Mouse (Mus musculus): ENCODE measurements around the gene Neurl4. TPM values are rescaled to one million over a fixed set of nuclear protein-coding genes. Genes with fewer than 3 reads are reported as not detected.

Gene Neurl4
- polyA plus RNA-seq, 1 experiment from 2014 or later, result 14.3 TPM

- Histone ChIP-seq H3K27ac (no peak overlapping the region), H3K4me3 (no peak overlapping the region), H3K36me3 (replicated peaks) (no peaks in the 10 kb centered on the region), H3K27me3 (ENCODE audit: poor library complexity, severe bottlenecking) (peaks cover 34% of the 10 kb centered on the region), H3K9me3 (no peaks in the 10 kb centered on the region), H3K4me1 (peaks cover 36% of the 10 kb centered on the region)
- WGBS, result 53% methylated on average over 3 of the region's 3 CpGs
- no peak for DNase-seq (ENCODE audit: extremely low spot score, low spot score)
Measured at GRCm38 (mm10) chr11:69932254-69932653, 31.4 kb downstream of the Neurl4 start.

DNA sequence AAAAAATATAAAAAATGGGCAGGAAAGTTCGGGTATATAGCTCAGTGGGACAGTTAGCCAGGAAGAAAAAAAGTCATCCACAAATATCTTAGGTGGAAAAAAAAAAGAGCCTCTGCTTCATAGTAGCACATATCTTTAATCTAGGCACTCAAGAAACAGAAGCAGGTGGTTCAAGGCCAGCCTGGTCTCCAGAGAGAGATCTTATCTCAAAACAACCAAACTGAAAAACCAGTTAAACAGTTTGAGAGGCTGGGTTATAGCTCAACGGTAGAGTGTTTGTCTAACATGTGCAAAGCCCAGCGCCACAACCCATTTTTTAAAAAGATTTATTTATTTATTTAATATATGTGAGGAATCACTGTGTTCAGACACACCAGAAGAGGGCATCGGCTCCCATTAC is 32.2 kb downstream of the Neurl4 start:
- Histone ChIP-seq H3K4me1 (peaks cover 42% of the 10 kb centered on the region), H3K27ac (no peak overlapping the region), H3K36me3 (replicated peaks) (no peaks in the 10 kb centered on the region), H3K27me3 (ENCODE audit: poor library complexity, severe bottlenecking) (peaks cover 42% of the 10 kb centered on the region), H3K4me3 (no peak overlapping the region), H3K9me3 (no peaks in the 10 kb centered on the region)
- 80% methylated on average over 4 of the region's 4 CpGs for WGBS
- DNase-seq (ENCODE audit: extremely low spot score, low spot score), result no peak

DNA sequence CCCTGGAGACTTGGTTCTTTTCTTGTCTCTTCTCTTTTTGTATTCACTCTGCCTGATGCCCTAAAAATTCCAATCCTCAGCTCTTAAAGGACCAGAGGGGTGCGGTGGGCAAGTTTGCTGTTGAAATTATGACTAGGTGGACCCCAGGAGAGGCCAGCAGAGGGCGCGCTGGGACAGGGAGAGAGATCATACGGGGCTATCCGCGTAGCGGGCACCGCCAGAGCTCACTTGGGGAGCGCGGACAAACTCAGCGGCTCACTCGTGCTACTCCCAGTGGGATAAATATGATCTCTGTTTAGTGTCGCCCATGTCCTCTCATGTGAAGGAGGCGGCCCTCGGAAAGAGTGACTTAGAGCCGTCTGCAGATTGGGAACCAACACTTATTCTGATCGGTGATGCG is 33.3 kb downstream of the Neurl4 start:
- Histone ChIP-seq H3K4me1 (peaks cover 53% of the 10 kb centered on the region), H3K4me3 (peak overlapping the region; percentile 74), H3K36me3 (replicated peaks) (no peaks in the 10 kb centered on the region), H3K27ac (peak overlapping the region; percentile 60), H3K9me3 (no peaks in the 10 kb centered on the region), H3K27me3 (ENCODE audit: poor library complexity, severe bottlenecking) (peaks cover 53% of the 10 kb centered on the region)
- DNase-seq (ENCODE audit: extremely low spot score, low spot score), result peak; percentile 94
- WGBS, result 2% methylated on average over 18 of the region's 18 CpGs

DNA sequence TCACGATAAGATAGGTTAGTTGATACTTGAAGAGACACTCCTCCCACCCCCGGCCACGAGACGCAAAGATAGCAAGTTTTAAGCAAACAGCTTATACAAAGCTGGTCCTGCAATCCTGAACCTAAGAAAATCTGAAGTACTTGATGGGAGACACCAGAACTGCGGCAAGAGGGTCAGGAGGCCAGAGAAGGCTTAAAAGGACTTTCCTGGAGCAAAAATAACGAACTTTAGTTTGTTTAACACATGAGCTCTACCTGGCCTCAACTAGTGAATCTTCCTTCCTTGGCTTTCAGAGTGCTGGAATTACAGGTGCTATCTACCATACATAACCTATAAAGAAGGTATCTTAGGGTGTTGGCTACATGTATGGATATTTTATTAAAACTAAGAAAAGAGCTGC is 33.8 kb downstream of the Neurl4 start:
- DNase-seq (ENCODE audit: extremely low spot score, low spot score), result no peak
- H3K4me3 ChIP-seq, result peak overlapping the region; percentile 74
- no peaks in the 10 kb centered on the region for H3K9me3 ChIP-seq
- H3K36me3 ChIP-seq (replicated peaks), result no peaks in the 10 kb centered on the region
- peak overlapping the region; percentile 60; the same call in 1 of the 2 replicates for H3K27ac ChIP-seq
- WGBS, result 21% methylated on average over 6 of the region's 6 CpGs
- peaks cover 58% of the 10 kb centered on the region for H3K27me3 ChIP-seq (ENCODE audit: poor library complexity, severe bottlenecking)
- H3K4me1 ChIP-seq, result peaks cover 53% of the 10 kb centered on the region

DNA sequence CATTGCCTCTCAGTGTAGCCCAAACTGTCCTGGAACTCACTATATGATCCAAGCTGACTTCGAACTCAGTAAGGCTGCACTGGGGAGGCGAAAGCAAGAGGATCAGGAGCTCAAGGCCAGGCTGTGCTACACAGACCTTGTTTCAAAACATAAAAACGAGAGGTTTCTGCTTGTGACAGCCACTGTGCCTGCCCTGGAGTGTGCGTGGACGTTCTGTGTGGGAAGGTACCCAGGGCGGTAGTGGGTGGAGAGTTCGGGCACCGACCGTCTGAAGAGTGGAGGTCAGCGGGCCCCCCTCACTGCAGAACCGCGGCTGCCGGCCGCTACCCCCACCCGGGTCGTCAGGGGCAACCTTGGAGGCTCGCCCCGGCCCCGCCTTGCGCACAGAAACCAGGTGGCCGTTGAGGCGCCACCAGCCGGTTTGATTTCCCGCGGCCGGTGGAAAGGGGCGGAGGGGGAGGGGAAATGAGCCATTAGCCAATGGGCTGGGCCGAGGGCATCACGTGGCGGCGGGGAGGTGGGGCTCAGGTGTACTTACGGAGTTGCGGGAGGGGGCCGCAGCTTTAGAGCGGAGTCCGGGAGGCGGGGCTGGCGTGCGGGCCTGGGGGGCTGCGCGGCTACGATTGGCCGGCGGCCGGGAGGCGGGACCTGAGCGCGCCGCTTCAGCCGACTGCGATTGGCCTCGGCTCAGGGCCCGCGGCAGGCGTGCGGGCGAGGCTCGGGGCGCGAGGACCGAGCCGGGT is 34.4 kb downstream of the Neurl4 start, which contains the start of gene Ybx2:
Gene Ybx2, plus strand, starts transcription at position 660 of the 743 bp plus-strand sequence.
- Histone ChIP-seq H3K27me3 (ENCODE audit: poor library complexity, severe bottlenecking) (peaks cover 64% of the 10 kb centered on the region), H3K27ac (peak within 1 kb of the TSS; percentile 88), H3K36me3 (replicated peaks) (no peaks in the 10 kb centered on the region), H3K4me3 (peak within 1 kb of the TSS; percentile 74), H3K4me1 (peaks cover 53% of the 10 kb centered on the region), H3K9me3 (no peaks in the 10 kb centered on the region)
- DNase-seq (ENCODE audit: extremely low spot score, low spot score), result peak; percentile 93
- WGBS, result 2% methylated on average over 55 of the region's 62 CpGs

DNA sequence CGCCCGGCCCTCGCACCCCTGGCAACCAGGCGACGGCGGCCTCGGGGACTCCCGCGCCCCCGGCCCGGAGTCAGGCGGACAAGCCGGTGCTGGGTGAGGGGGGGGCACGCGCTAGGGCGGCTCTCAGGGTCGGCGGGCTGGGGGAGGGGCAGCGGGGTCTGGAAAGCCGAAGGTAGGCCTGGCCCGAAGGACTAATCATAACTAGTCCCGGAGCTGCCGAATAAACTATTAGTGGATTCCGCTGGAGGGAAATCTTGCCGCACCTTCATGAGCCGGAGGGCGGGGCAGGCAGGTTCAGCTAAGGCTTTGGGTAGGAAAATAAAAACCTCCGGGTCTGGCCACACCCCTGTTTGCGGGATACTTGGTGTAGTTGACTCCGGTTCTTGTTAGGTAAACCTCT is 35.3 kb downstream of the Neurl4 start:
- DNase-seq (ENCODE audit: extremely low spot score, low spot score), result no peak
- Histone ChIP-seq H3K9me3 (no peaks in the 10 kb centered on the region), H3K27me3 (ENCODE audit: poor library complexity, severe bottlenecking) (peaks cover 68% of the 10 kb centered on the region), H3K4me3 (peak overlapping the region; percentile 74), H3K4me1 (peaks cover 53% of the 10 kb centered on the region), H3K36me3 (replicated peaks) (no peaks in the 10 kb centered on the region), H3K27ac (peak overlapping the region; percentile 88)
- 4% methylated on average over 30 of the region's 30 CpGs for WGBS

GRCm38 (mm10) chr11:69936714-69937347 is 36.0 kb downstream of the Neurl4 start:
- Histone ChIP-seq H3K36me3 (replicated peaks) (no peaks in the 10 kb centered on the region; the same call in 1 of the 2 replicates), H3K4me1 (peaks cover 53% of the 10 kb centered on the region), H3K4me3 (peak overlapping the region; percentile 74), H3K27ac (no peak overlapping the region), H3K9me3 (no peaks in the 10 kb centered on the region), H3K27me3 (ENCODE audit: poor library complexity, severe bottlenecking) (peaks cover 68% of the 10 kb centered on the region)
- 51% methylated on average over 9 of the region's 9 CpGs for WGBS
- DNase-seq (ENCODE audit: extremely low spot score, low spot score), result no peak

GRCm38 (mm10) chr11:69937385-69937784 is 36.5 kb downstream of the Neurl4 start:
- H3K4me1 ChIP-seq, result peaks cover 53% of the 10 kb centered on the region
- no peaks in the 10 kb centered on the region for H3K9me3 ChIP-seq
- H3K36me3 ChIP-seq (replicated peaks), result peaks cover 3% of the 10 kb centered on the region; the same call in 1 of the 2 replicates
- peaks cover 68% of the 10 kb centered on the region for H3K27me3 ChIP-seq (ENCODE audit: poor library complexity, severe bottlenecking)
- DNase-seq (ENCODE audit: extremely low spot score, low spot score), result no peak
- peak overlapping the region; percentile 74; the same call in 1 of the 2 replicates for H3K4me3 ChIP-seq
- H3K27ac ChIP-seq, result no peak overlapping the region
- WGBS, result 50% methylated on average over 4 of the region's 4 CpGs

- Histone ChIP-seq H3K27ac (no peak overlapping the region), H3K4me1 (peaks cover 53% of the 10 kb centered on the region), H3K9me3 (no peaks in the 10 kb centered on the region), H3K27me3 (ENCODE audit: poor library complexity, severe bottlenecking) (peaks cover 68% of the 10 kb centered on the region), H3K4me3 (peak overlapping the region; percentile 74; the same call in 1 of the 2 replicates), H3K36me3 (replicated peaks) (peaks cover 7% of the 10 kb centered on the region)
- DNase-seq (ENCODE audit: extremely low spot score, low spot score), result no peak
- 72% methylated on average over 5 of the region's 5 CpGs for WGBS
Measured at GRCm38 (mm10) chr11:69937834-69938233, 37.0 kb downstream of the Neurl4 start.

GRCm38 (mm10) chr11:69938401-69938979 is 37.6 kb downstream of the Neurl4 start:
- H3K9me3 ChIP-seq, result no peaks in the 10 kb centered on the region
- H3K4me3 ChIP-seq, result no peak overlapping the region
- 23% methylated on average over 9 of the region's 9 CpGs for WGBS

DNA sequence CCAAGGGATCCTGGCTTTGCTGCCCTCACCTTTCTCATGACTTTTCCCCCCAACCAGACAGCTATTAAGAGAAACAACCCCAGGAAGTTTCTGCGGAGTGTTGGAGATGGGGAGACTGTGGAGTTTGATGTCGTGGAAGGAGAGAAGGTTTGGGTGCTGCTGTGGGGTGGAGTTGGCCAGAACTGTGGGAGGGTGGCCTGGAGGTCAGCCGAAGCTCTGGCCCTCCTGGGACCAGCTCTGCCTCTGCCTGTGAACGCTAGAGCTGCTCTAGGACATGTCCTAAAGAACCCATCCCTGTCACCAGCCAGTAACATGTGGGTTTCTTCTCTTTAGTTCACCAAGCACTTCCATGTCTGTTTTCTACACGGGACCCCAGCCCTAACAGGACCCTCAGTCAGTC is 38.3 kb downstream of the Neurl4 start:
- Histone ChIP-seq H3K36me3 (replicated peaks) (peaks cover 20% of the 10 kb centered on the region), H3K27ac (no peak overlapping the region), H3K27me3 (ENCODE audit: poor library complexity, severe bottlenecking) (peaks cover 68% of the 10 kb centered on the region), H3K4me1 (peaks cover 48% of the 10 kb centered on the region), H3K4me3 (no peak overlapping the region; the same call in 1 of the 2 replicates), H3K9me3 (no peaks in the 10 kb centered on the region)
- 60% methylated on average over 5 of the region's 5 CpGs for WGBS
- no peak for DNase-seq (ENCODE audit: extremely low spot score, low spot score)

More at GRCm38 (mm10) chr11:69938401-69938979, 37.6 kb downstream of the Neurl4 start:
- H3K27ac ChIP-seq, result no peak overlapping the region
- H3K36me3 ChIP-seq (replicated peaks), result peaks cover 14% of the 10 kb centered on the region
- no peak for DNase-seq (ENCODE audit: extremely low spot score, low spot score)
- peaks cover 68% of the 10 kb centered on the region for H3K27me3 ChIP-seq (ENCODE audit: poor library complexity, severe bottlenecking)
- H3K4me1 ChIP-seq, result peaks cover 53% of the 10 kb centered on the region

DNA sequence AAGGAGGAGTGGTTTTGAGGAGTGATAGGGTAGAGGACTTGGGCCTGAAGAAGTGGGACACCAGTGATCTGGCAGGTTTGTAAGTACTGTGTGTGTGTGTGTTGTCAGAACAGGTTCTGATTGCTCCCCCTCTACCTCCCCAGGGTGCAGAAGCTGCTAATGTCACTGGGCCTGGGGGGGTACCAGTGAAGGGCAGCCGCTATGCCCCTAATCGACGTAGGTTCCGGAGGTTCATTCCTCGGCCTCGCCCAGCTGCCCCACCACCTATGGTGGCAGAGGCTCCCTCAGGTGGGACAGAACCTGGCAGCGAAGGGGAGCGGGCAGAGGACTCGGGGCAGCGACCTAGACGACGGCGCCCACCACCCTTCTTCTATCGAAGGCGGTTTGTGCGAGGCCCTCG is 38.9 kb downstream of the Neurl4 start:
- 92% methylated on average over 17 of the region's 17 CpGs for WGBS
- Histone ChIP-seq H3K27me3 (ENCODE audit: poor library complexity, severe bottlenecking) (peaks cover 63% of the 10 kb centered on the region), H3K9me3 (no peaks in the 10 kb centered on the region), H3K4me1 (peaks cover 43% of the 10 kb centered on the region), H3K4me3 (no peak overlapping the region), H3K27ac (no peak overlapping the region), H3K36me3 (replicated peaks) (peaks cover 26% of the 10 kb centered on the region)
- no peak for DNase-seq (ENCODE audit: extremely low spot score, low spot score)

GRCm38 (mm10) chr11:69940962-69941361 is 40.1 kb downstream of the Neurl4 start:
- H3K27ac ChIP-seq, result no peak overlapping the region
- 84% methylated on average over 4 of the region's 4 CpGs for WGBS

More at GRCm38 (mm10) chr11:69940962-69941361, 40.1 kb downstream of the Neurl4 start:
- DNase-seq (ENCODE audit: extremely low spot score, low spot score), result no peak
- peaks cover 51% of the 10 kb centered on the region for H3K27me3 ChIP-seq (ENCODE audit: poor library complexity, severe bottlenecking)
- no peak overlapping the region for H3K4me3 ChIP-seq
- peaks cover 38% of the 10 kb centered on the region for H3K36me3 ChIP-seq (replicated peaks)
- H3K9me3 ChIP-seq, result no peaks in the 10 kb centered on the region
- H3K4me1 ChIP-seq, result peaks cover 36% of the 10 kb centered on the region
